Mouse (Mus musculus): ENCODE results near the gene Atg13.

The Atg13 gene

DNA sequence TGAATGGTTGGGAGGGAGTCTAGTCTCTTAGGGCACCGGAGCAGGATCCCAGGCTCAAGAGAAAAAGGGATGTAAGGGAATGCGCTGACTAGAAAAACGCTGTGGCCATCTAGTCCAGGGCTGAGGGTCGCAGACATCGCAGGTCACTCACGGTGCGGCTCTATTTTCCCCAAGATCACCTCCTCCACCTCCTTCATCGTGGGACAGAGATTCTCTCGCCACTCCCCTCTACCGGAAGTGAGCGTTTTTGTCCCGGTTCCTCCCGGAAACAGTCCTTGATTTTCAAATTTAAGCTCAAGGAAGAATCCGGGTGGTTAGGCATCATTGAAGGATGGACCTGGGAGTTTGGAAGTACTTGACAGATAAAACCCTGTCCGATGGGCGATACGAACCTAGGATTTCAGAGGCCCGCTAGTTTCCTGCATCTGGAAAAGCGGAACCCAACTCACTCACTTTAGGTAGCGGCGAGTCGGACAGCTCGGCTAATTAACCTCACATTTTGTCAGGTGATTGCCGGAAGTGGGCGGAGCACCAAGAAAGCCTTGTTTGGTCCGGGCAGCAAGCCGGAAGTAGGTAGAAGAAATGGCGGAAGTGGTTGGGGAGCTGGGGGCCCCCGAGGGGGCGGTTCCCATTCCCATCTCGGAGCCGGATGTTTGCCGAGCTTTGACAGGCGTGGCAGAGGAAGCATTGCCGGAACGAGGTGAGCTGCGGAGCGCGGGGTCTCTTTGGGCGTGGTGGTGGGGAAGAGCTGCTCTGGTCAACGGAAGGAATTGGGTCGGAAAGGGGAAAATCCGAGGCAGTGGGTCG is 60.6 kb downstream of the Atg13 start, which contains the start of the genes Zfp408 and Arhgap1:
Zfp408 (minus strand) TSS at position 239 of the 807 bp plus-strand sequence.
Arhgap1 (plus strand) TSS at position 308 of the 807 bp plus-strand sequence.
- in situ Hi-C loops (cut with MboI; ENCODE audit: unreplicated experiment in 2 of 2), result no loop called here

DNA sequence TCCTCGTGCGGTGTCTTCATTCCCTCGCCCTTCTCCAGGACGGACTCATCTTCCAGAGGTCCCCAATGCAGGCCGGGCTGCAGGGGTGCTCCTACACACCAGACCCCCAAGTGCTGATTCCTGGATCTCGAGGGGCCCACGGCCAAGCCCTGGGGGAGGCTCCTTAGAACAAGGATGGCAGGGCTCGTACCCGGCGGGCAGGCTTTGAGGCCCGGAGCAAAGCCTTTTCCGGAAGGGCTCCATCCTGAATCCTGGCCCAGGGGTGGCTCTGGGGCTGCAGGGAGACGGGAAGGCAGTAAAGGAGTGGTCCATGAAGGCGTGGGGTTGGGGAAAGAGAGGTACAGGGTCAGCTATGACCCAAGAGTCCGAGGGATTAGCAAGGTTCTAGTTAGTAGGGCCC is 61.2 kb downstream of the Atg13 start:
- in situ Hi-C loops (cut with MboI; ENCODE audit: unreplicated experiment in 2 of 2), result no loop called here

DNA sequence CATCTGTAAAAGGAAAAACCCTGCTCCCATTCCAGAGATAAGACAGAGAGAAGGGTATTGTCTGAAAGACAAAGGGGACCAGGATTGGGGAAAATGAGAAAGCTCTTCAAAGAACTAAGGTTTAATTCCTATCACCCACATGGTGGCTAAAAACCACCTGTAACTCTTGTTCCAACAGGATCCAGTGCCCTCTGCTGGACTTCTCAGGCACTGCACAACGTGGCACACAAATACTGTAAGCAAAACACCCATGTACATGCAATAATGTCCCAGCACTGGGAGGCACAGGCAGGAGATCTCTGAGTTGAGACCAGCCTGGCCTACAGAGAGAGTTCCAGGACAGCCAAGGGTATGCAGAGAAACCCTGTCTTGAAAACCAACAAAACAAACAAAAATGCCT is 63.6 kb downstream of the Atg13 start:
- in situ Hi-C loops (cut with MboI; ENCODE audit: unreplicated experiment in 2 of 2), result no loop called here

DNA sequence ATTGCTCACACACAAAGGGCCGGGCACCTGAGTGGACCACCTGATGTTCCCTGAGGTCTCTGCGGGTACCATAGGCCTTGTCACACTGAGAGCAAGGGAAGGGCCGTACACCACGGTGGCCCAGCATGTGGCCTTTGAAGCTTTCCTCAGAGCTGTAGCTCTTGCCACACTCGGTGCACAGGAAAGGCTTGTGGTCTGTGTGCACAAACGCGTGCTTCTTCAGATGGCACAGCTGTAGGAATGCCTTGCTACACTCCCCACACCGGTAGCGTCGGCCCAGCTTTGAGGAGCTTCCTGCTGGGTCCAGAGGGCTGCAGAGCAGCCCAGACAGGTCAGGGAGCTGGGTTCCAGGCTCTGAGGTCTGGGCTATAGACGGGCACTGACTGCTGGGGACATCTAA is 64.6 kb downstream of the Atg13 start:
- in situ Hi-C loops (cut with MboI; ENCODE audit: unreplicated experiment in 2 of 2), result no loop called here

DNA sequence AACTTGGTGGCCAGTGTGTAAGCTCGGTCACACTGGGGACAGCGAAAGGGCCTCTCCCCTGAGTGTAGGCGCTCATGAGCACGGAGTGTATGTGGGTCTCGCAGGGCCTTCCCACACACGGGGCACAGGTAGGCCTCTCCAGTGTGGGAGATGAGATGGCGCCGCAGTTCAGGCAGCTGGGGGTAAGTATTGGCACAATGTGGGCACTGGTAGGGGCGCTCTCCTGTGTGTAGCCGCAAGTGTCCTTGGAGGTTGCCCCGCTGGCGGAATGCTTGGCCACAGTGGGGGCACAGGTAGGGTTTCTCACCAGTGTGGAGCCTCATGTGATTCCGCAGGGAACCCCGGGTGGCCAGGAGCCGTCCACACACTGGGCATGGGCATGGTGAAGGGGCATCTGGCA is 65.0 kb downstream of the Atg13 start:
- in situ Hi-C loops (cut with MboI; ENCODE audit: unreplicated experiment in 2 of 2), result no loop called here

DNA sequence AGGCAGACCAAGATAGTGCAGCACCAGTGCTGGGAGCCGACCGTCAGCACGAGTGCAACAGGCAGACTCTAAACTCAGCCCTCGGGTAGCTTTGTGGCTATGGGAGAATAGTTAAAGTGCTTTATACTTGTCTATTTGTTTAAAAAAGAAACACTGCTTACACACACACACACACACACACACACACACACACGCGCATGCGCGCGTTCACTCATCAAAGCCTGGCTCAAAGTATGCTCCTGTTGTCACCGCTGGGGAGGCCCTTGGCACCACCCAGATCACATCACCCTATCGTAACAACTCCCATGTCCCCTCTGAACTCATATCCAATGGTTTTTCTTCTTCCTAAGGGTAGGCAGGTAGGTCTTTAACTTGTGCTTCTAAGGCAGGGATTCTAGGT is 66.4 kb downstream of the Atg13 start:
- in situ Hi-C loops (cut with MboI; ENCODE audit: unreplicated experiment in 2 of 2), result no loop called here

DNA sequence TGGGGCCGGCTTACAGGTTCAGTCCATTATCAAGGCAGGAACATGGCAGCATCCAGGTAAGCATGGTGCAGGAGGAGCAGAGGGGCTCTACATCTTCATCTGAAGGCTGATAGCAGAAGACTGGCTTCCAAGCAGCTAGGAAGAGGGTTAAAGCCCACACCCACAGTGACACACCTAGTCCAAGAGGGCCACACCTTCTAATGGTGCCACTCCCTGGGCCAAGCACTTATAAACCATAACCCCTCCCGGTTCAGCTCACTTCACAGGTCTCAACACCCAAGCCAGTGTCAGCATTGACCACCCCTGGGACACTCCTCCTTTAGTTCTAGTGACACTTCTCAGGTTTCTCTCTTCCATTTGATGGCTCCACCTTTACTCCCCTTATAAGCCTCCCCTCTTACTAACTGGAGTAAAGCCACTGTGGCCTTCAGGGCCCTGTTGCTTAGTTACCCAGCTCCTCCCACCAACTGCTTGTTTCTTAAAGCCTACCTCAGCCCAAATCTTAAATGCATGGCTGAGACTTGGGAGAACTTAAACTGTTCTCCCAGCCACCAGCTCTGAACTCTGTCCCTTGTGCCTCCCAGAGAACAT is 67.5 kb downstream of the Atg13 start:
- in situ Hi-C loops (cut with MboI; ENCODE audit: unreplicated experiment in 2 of 2), result no loop called here

DNA sequence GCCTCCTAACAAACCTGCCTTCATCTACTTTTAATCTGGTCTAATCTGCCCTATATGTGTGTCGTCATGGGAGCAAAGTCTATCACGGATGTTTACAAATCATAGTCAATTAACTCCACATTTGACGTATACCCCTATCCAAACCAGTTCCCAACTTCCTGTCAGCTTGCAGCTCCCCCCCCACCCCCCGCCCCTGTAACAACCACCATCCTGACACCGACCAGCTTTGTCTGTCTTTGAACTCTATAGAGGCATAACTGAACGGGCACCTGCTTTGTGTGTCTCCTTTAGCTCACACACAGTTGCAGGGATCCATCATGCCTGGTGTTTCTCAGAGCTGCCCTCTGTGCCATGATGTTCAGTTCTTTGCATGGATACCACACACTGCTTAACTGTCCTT is 71.4 kb downstream of the Atg13 start:
- in situ Hi-C loops (cut with MboI; ENCODE audit: unreplicated experiment in 2 of 2), result no loop called here

DNA sequence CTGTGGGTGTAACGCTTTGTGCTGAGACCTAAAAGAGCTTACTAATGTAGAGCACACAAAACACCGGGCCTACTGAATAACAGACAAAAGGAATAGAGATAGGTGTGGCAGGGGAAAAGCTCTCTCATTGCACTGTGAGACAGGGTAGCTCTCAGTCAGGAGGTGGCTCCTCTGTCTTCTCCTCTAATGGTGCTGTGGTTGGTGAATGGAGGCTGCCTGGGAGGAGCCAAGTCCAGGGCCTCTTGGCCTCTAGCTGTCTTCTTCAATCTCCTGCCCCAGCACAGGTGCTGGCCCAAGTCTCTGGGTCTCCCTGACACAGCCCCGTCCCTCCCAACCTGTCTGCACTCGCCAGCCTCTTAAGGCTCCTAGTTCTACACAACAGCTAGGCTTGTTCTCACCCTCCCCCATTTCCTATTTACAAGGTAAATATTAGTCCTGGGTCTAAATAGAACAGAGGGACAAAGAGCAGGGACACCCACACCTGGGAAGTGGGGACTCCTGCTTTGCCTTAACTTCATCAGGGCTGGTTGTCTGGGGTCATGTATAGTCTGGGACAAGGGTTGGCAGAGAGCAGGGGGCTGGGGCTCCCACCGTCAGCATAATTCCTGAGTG is 73.5 kb downstream of the Atg13 start:
- in situ Hi-C loops (cut with MboI; ENCODE audit: unreplicated experiment in 2 of 2), result no loop called here

DNA sequence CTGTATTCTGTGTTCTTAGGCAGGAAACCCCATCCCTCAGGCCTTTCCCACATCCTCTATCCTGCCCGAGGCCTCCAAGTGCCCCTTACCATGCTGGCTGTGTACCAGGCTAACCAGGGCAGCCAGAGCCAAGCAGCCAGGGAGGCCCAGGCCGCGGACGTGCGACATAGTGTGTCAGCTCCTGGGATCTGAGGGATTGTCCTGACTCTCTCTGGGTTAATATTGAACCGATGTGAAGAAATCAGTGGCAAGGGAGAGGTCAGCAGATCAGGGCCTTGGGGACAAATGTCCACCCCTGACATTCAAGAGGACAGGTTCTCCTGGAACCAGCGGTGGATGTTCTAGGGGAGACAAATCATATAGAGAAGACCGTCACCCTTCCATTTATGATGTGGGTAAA is 74.1 kb downstream of the Atg13 start, which contains the start of gene F2:
F2 (minus strand) TSS at position 186 of the 400 bp plus-strand sequence.
- in situ Hi-C loops (cut with MboI; ENCODE audit: unreplicated experiment in 2 of 2), result no loop called here

DNA sequence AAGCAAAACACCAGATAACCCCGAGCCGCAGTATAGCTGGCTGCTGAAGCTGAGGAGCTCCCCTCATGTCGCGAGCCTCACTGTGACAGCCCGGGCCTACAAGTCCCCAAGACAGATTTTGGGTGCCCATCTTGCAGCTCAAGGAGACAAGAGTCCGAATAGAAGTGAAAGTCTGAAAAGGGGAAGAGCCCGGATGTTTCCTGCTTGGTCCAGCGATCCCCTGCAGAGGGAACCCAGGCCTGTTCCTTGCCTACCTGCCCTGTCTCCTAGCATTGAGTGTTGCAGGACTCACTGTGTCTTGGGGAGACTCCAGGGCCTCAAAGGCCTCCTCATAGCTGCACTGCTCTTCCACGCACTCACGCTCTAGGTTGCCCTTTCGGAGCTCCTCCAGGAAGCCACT is 74.9 kb downstream of the Atg13 start:
- in situ Hi-C loops (cut with MboI; ENCODE audit: unreplicated experiment in 2 of 2), result no loop called here

DNA sequence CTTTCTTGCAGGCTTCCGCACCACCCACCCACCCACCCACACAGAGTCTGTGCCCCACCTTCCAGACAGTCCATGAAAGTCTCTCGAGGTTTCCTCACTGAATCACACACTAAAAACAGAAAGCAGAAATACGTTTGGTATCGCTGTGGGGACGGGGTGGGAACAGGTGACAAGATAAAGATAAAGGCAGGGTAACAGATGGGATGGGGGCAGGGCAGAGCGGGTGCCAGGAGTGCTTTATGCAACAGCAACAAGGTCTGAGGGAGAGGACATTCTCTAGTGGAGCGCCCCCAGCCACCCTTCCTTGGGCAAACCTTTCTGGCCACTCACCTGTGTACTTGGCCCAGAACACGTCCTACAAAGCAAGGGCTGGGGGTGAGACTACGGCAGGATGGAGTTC is 75.5 kb downstream of the Atg13 start:
- in situ Hi-C loops (cut with MboI; ENCODE audit: unreplicated experiment in 2 of 2), result no loop called here

DNA sequence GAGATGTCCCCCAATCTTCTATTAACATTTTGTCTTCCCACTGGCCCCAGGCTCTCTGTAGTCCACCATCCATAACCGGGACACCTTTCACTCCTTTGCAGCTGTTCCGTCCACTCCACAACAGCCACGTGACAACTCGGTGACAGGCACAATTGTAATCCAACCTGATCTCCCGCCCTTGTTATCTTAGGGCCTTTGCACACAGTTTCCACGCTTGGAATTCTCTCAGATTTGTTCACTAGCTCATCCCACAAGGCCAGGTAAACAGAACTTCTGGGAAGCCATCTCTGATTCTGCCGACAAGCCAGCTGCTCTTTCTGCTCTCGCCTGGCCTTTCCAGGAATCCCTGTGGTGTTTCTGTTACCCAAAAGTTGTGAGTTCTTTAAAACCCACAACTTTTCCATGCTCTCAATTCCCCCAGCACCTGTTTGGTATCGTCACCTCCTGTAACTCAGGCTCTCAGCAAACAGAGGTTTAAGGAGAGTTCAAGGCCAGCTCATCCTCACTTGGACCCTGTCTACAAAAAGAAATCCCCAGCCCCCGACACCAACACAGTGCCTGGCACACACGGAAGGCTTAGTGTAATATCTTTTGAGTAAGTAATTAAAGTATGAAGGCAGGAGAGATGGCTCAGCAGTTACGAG is 76.9 kb downstream of the Atg13 start:
- in situ Hi-C loops (cut with MboI; ENCODE audit: unreplicated experiment in 2 of 2), result no loop called here

DNA sequence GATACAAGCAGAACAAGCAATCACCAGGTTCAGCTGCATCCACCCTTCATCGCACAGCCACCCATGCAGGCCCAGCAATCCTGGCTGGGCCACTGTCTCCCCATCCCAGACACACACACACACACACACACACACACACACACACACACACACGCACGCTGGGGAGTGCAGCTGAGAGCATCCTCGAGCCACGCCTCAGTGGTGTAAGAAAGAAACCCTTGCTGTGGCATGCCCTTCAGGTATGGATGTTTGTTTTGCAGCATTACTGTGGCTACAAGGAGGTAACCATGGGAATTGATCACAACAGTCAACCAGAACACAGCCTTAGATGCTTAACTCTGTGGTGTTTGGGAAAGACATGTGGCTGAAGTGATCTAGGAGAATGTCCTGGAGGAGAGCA is 78.1 kb downstream of the Atg13 start:
- in situ Hi-C loops (cut with MboI; ENCODE audit: unreplicated experiment in 2 of 2), result no loop called here

DNA sequence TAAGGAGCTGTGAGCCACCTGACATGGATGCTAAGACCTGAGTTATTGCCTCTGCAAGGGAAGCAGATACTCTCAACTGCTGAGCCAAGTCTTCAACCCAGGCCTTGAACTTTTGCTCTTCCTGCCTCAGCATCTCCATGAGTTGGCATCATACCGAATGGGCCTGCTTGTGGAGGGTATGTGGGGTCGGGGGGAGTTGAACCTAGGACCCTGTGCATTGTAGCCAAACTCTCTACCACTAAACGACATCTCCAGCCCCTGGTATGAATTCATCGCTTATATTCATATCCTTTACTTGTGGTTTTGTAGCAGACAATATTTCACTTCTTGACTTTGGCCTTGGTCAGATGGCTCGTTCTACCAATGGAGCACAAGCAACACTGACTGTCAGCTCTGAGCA is 78.5 kb downstream of the Atg13 start:
- in situ Hi-C loops (cut with MboI; ENCODE audit: unreplicated experiment in 2 of 2), result no loop called here

DNA sequence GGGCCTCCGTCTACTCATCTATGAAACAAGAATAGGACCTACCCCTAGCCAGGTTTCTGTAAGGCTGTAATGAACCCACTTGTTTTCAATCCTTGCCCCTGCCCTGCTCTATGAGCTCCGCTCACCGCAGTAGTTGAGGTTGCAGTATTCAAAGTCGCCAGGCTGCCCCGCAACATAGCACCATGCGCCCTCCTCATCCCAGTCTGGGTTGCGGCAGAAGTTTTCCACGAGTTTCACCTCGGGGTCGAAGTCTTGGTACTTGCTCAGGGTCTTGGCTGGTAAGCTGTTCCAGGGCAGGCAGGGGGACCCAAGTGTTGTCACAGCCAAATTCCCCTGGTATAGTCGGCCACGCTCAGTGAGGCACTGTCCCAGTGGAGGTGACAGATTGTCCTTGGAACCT is 80.0 kb downstream of the Atg13 start:
- in situ Hi-C loops (cut with MboI; ENCODE audit: unreplicated experiment in 2 of 2), result no loop called here

DNA sequence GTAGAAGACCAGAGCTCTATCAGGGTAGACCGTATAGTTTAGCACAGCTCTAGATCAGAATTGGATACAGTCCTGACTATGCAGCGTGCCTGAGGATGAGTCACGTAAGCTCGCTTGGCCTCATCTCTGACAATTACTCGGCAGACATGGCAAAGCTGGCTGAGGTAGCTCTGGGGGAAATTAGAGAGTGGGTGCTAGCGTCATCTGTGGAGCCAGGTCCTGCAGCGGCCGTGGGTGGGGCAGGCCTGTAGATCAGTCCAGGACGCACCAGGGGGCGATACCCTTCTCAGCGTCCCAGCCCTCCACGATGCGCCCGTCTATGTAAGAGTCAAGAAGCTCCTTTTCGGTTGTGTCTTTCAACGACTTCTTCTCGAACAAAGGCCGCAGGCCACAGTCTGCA is 80.7 kb downstream of the Atg13 start:
- in situ Hi-C loops (cut with MboI; ENCODE audit: unreplicated experiment in 2 of 2), result no loop called here

DNA sequence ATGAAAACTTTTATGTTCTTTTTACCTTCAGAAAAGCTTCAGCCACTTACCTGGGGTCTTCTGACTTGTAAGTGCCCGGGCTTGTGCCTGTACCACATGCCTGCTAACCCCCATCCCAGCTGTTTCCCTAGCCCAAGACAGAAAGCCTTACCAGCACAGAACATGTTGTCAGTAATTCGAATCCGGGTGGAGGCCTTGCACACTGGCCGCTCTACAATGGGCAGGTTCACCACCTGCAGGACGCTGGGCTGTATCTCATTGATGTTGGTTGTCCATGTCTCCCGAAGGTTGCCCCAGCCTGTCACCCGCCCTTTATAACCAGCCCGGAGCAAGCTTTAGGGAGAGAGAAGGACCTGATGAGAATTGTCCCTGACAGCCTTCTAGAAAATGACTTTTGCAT is 82.2 kb downstream of the Atg13 start:
- in situ Hi-C loops (cut with MboI; ENCODE audit: unreplicated experiment in 2 of 2), result no loop called here

DNA sequence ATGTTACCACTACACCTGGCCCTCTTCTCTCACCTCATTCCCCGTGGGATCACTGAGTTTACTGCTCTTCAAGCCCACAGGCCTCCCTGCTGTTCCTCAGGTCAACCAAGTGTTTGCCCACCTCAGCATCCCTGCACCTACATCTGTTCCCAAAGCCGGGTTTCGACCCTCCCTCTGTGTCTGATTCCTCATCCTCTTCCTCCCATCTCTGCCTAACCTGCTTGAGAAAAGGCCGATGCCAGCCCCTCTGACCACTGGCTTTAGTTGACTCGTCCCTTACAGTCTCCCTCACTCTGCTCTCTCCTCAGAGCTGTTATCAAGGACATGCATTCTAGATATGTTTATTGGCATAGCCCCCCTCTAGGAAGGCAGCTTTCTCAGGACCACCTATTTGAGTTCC is 82.9 kb downstream of the Atg13 start:
- in situ Hi-C loops (cut with MboI; ENCODE audit: unreplicated experiment in 2 of 2), result no loop called here

Data from v-Abl transformed pro-B cells (cell line).